Mouse (Mus musculus) gastrocnemius, adult 8-10 months (tissue): ENCODE data around the gene Ifrd1. TPM values are rescaled to one million over a fixed set of nuclear protein-coding genes. Genes with fewer than 3 reads are reported as not detected.
A peak's percentile ranks its signal among the peaks of the same experiment; 100 is the strongest.
"Not testable (repeated sequence)": the region's sequence is repeated elsewhere in the genome, so short reads cannot be mapped to it uniquely, and the experiment has no call there.

Experiments
- DNase-seq, 2 experiments: peaks; one replicate each; pipeline ENCODE4 v3.0.0; 2022; ENCODE audit warnings: low spot score in 2 of 2
- microRNA-seq: library from miRNA; unstranded; fragments of <30 nt; microRNA quantifications from one replicate; pipeline ENCODE4 v1.2.0, GENCODE M21; 2022
- total RNA-seq, 4 experiments: library from RNA; stranded (reverse); gene quantifications; 2 replicates each; pipeline ENCODE4 v1.2.4; 2022

Gene Ifrd1
- total RNA-seq, 4 experiments from 2014 or later, result 93.1 to 126 (median 105) TPM

GRCm38 (mm10) chr12:40199795-40200402 lies 48.4 kb downstream of the Ifrd1 start:
- peak; percentile 61 to 65 for DNase-seq

- DNase-seq, result peak; percentile 43 to 54
These were observed 49.0 kb downstream of the Ifrd1 start, which contains the start of gene Lsmem1 for GRCm38 (mm10) chr12:40199302-40199701. Gene Lsmem1, minus strand, starts transcription at chr12:40199490.

DNA sequence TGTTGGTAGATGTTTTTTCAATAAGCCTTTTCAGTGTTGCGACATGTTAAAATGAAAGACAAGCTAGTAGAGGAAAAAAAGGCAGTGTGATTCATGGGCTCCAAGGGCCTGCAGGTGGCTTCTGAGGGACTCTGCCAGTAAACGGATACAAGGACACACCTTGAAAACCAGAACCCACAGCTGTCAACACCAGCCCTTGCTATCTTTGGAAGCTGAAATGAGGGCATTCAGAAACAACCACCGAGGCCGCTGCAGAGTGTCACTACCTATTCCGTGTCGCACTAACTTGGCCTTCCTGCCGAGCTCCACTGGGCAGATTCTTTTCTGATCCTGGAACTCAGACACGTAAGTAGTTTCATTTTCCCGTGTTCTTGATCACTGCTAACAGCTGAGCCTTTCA lies 49.9 kb downstream of the Ifrd1 start:
- peak; percentile 27 to 69 for DNase-seq

DNA sequence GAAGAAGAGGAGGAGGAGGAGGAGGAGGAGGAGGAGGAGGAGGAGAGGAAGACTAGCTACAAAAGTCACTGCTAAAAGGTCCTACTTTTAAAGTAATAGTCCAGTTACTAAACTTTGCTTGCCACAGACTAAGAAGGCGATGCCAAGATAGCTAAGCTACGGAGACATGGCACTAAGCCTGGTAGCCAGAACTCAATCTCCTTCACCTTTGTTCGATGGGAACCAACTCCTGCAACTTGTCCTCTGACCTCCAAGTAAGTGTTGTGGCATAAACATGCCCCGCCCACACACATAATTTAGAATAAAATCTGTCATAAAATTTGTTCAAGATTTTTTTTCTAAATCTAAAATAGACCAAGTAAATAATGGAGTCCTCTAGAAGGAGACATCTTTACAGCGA lies 50.3 kb downstream of the Ifrd1 start:
- no peak for DNase-seq

- peak in 1 of 2 experiments; percentile 15 for DNase-seq
These were observed 50.8 kb downstream of the Ifrd1 start for GRCm38 (mm10) chr12:40197511-40197910.

- no peak for DNase-seq
These were observed 62.8 kb downstream of the Ifrd1 start for GRCm38 (mm10) chr12:40185474-40185873.

GRCm38 (mm10) chr12:40177089-40177488 lies 71.2 kb downstream of the Ifrd1 start:
- DNase-seq, result peak in 1 of 2 experiments; percentile 24

DNA sequence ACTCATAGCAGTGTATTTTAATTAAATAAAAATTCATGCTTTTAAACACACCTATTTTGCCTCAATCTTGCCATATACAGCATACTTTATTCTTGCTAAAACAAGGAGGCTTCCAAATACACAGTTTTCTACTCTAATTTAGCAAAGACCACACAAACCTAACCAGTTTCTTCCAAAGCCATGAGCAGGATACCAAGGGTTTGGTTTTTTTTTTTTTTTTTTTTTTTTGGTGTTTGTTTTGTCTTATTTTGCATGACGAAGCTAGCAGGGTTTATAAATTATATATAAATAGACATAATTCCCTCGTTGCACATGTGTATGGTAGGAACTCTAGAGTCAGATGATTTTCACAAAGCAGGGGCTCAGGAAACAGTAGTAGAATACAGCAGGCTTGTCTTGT lies 72.1 kb downstream of the Ifrd1 start:
- no peak for DNase-seq

DNA sequence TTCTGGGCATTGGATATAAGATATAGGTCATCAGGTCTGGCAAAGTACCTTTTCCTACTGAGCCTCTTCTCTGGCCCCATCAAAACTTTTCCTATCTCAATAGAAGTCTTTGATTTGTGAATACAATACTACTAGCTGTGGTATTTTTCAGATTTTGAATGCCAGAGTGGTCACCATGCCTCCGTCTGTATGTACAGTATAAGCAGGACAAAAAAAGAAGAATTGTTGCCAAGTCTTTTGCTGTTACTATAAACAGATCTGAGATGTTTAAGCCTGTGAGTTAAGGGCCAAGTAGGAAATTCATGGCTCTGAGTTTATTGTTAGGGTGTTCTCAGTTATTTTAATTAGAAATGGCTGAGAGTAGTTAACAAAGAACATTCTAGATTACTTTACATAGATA lies 73.1 kb downstream of the Ifrd1 start:
- DNase-seq, result not testable (repeated sequence)

- no peak for DNase-seq
These were observed 76.7 kb downstream of the Ifrd1 start for GRCm38 (mm10) chr12:40171637-40172036.

DNA sequence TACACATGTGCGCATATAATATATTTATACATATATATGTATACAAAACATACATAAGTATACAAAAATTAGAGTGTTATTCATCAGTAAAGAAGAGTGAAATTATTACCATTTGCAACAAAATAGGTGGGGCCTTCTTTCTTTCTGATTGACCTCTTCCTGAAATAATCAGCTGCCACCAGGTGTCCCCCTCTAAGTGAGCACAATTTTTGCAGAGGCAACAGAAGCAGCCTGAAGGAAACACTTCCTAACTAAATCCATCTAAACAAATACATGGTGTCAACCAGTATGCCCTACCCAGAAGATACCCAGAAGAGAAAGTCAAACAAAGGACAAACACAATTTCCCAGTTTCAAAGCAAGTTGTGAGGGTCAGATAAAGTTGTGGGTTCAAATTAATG lies 78.6 kb downstream of the Ifrd1 start:
- DNase-seq, result no peak

DNA sequence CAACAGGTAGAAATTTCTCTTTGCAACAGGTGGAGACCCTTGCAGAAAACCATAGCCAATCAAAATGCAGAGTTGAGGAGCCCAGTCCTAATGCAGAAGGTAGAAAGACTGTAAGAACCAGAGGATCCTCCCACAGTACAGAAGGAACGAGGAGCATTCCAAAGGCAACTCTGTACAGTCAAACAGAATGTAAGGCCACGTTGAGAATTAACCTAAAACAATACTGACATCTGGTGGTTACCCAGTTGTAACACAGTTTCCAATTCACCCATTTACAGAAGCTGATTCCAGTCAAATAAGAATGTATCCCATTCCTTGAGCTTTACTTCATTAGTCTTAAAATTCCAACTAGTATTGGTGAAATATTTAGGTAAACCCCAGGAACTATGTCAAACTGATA lies 83.7 kb downstream of the Ifrd1 start:
- DNase-seq, result no peak

- DNase-seq, result no peak
These were observed 87.5 kb downstream of the Ifrd1 start for GRCm38 (mm10) chr12:40160777-40161176.

- DNase-seq, result no peak
These were observed 94.1 kb downstream of the Ifrd1 start for GRCm38 (mm10) chr12:40154188-40154587.

GRCm38 (mm10) chr12:40152353-40153069 lies 95.8 kb downstream of the Ifrd1 start:
- no peak for DNase-seq

Small RNAs within 50 kb of the gene (microRNA-seq; reads per million reads assigned to microRNA genes)
- gene Mir1938, result 4.2 reads per million

Other genes starting within 250 kb of the Ifrd1 start
- 10 to 100 TPM; 19.5 to 26.4 (median 25.5) TPM for gene Arl4a, start 210.5 kb downstream of the Ifrd1 start, total RNA-seq
- 1 to 10 TPM in 3 of 4 experiments, under 1 TPM in 1; 0.89 to 1.5 (median 1.2) TPM for gene Scin, start 114.3 kb downstream of the Ifrd1 start, total RNA-seq
- gene Lsmem1, start 49.0 kb downstream of the Ifrd1 start, total RNA-seq, result 10 to 100 TPM; 64.2 to 78.9 (median 74.6) TPM
- gene Zfp277, start 197.4 kb upstream of the Ifrd1 start, total RNA-seq, result 1 to 10 TPM; 7.0 to 8.7 (median 8.0) TPM
- 10 to 100 TPM in 2 of 4 experiments, 1 to 10 TPM in 2; 7.9 to 11.6 (median 9.4) TPM for gene Dock4, start 197.4 kb upstream of the Ifrd1 start, total RNA-seq